Mouse (Mus musculus) heart, adult 9 months (tissue): ENCODE results near the gene Utrn.

ENCODE experiments used
- DNase-seq, 2 experiments: peaks; one replicate each; pipeline ENCODE4 v3.0.0; 2022; ENCODE audit warnings: low spot score in 2 of 2

The Utrn gene

DNA sequence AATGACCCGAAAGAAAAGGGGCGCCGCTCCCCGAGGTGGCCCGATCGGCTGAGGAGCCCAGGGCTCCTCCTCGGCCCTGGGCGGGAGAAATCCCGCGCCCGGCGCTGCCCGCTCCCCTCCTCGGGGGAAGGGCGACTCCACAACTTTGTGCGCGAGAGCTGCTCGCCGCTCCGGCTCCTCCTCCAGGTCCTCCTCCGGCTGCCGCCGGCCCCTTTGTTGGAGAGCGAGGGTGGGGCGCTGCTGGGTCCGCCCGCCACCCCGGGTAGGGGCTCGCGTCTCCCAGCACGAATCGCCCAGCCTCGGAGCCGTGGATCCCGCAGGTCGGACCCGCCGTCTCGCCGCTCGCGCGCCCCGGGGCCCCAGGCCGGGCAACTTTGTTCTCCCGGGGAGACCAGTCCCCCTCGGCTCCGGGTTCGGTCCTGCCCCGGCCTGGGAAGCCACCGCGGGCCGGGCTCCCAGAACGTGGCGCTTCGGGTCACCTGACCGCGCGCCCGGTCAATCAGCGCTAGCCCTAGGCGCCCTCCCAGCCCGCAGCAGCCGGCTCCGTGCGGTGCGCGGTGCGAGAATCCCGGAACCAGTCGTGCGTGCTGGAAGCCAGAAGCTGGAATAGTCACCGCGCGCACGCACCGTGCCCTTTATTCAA is at the start of gene Utrn:
Utrn (minus strand) TSS at position 337 of the 643 bp plus-strand sequence.
- DNase-seq, result peak; percentile 91 to 92

DNA sequence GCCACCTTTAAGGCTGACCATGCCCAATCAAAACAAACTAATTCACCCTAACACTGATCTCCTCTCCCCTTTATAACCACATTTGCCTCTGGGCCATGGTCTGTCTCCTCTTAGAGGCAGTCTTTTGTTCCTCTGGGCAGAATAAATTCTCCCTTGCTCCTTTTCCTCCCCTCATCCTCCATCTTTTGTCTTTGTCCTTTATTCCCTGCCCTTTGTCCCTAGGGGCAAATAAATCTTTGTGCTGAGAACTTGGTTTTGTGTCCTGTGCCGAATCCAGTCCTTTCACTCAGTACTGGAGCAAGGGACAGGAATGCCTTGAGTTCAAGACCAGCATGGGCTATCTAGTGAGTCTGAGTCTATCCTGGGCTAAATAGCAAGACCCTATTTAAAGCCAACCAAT is 48.5 kb upstream of the Utrn start:
- no peak for DNase-seq

DNA sequence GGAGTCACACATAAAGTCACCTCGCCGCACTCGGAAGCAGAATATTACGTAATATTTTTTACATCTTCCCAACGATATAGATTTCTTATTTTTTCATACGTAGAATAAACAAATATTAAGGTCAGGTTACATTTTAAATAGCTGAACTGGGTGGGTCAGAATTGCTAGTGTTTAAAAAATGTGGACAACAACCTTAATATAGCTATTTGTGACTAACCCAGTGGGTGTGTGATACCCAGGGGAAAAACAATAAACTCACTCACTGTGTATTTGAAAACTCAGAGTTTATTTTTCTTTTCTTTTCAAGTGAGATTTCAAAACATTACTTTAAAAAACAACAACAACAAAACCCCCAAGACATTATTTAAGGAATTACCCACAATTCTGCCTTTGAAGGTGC is 47.2 kb upstream of the Utrn start:
- DNase-seq, result no peak

DNA sequence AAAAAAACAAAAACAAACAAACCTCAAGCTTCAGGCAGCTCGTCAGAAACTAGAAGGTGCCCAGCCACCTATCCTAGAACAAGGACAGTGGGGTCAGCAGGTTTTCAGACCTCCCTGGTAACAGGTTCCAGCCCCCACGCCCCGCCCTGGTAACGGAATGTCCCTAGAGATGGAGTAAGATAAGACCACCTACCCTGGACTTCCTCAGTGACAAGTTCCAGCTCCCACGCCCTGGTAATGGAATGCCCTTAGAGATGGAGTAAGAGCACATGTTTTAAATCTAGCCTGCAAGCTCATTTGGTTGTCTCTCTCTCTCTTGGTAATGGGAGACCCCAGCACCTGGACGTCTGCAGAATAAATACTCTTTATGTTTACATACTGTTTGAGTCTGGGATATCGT is 46.7 kb upstream of the Utrn start:
- DNase-seq, result no peak

DNA sequence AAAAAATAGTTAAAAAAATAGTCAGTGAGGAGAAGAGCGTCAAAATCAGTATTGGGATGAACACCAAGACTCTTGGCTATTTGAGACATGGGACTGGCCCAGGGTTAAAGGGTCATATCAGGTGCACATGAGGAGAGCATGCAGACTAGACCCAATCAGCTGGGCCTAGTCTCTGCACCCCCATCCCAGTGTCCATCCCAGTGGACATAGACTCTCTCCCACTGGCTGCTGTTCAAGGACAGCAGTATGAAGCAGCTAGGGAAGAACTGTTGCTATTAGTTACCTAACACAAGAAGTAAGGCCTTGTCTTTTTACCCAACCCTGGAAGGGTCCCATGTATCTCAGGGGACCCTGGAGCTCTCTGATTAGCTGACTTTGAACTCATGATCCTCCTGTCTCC is 45.0 kb upstream of the Utrn start:
- DNase-seq, result no peak

DNA sequence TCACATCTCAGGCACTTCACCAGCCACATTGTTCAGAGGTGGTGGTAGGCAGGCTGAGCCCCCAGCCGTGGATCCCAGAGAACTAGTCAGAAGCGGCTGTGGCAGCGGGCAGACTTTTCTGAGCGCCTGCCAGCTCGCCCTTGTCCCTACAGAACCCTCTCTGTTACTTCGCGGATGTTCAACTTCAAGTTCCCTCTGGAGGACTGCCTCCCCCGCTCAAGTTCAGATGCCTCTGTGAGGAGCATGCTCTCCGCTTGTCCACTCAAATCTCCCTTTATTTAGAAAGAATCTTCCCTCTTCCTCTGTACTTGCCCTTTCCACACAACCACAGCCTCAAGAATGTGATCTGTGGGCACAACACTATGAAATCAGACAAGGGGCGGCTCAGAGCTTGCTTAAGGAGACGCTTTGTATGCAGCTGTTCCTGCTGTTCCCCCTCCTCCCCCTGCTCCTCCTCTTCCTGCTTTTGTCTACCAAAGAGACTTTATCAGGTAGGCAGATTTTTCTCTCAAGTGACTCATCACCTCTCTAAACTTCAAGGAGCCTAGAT is 42.9 kb upstream of the Utrn start:
- DNase-seq, result peak; percentile 23 to 41

DNA sequence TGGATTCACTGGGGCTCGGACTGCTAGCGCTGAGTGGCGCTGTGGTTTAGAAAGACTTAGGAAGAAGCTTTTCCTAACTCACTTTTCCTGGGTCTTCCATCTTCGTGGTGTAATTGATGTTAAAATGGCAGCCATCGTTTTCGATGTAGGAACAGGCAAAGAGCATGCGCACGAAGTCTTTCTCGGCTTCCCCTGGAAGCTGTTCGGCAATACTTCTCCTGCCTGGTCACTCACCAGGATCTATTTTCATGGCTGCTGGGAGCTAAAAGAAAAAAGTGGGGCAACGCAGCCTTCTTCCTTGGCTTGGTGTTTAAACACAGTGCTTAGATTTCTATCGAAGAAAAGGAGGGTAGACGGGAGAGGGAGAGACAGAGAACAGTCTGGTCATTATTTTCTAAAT is 42.3 kb upstream of the Utrn start:
- DNase-seq, result no peak

DNA sequence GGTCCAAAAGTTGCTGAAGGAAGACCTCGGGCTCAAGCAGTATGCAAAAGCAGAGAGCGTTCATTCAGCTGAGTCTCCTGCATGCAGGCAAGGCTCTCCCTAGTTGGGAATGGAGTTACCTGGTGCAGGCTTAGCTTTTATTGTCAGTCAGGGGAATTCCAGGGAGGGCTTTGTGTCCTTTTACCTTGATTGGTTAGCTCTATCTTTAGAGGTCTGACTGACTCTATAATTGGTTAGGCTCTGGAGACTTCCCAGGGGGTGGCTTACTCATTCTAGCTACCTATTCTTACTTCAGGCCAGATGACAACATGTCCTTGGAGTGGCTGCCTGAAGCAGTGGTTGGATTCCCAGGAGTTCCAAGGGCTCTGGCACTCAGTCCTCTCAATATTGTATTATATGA is 40.7 kb upstream of the Utrn start:
- DNase-seq, result no peak

DNA sequence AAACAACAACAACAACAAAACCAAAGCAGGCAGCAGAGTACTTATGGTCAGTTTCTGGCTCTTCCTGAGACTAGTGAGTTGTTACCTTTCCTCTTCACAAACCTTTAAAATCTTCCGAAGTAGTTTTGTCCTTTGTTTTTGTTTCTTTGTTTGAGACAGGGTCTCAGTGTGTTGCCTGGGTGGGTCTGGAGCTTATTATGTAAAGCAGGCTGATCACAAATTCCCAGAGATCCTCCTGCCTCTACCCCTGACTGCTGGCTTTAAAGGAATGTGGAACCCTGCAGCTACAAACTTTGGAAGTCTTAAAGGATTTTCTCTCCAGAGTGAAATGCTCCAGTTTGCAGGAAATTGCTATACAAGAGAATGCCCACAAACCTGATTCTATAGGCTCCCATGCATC is 40.0 kb upstream of the Utrn start:
- no peak for DNase-seq

DNA sequence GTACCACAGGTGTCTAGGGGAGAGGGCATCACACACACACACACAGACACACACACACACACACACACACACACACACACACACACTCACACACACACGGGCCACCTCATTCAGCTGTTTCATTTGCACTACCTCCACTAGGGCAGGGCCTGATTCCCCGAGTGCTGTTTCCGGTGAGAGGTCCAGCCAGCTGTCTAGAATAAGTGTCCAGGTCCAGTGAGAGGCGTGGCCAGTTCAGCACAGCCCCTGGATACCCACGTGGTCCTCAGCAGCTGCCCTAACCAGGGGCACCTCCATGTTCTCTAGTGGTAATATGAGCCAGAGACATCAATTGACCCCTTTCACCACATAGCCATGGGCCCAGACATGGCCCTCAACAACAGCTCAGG is 35.0 kb upstream of the Utrn start:
- DNase-seq, result no peak

DNA sequence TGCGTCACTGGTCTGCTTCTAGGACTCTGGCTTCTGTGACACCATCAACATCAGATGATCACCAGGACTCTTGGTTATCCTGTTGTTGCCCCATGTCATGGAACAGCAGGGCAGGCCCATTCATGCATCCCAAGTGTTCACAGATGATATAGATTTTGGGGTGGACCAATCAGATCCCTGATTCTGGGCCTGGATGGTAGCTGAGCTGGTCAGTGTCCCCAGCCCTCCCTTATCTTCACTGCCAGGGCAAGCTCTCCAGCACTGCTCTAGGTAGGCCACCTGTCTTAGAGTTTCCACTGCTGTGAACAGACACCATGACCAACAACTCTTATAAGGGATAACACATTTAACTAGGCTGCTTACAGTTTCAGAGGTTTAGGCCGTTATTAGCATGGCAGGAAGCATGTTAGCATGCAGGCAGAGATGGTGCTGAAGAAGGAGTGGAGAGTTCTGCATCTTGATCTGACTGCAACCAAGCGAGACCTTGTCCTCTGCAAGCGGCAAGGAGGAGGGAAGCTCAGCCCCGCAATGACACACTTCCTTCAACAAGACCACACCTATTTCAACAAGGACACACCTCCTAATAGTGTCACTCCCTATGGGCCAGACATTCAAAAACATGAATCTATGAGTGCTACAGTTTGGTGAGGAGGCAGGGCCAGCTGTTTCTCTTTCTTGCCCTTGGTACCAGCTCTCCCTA is 34.4 kb upstream of the Utrn start:
- no peak for DNase-seq

DNA sequence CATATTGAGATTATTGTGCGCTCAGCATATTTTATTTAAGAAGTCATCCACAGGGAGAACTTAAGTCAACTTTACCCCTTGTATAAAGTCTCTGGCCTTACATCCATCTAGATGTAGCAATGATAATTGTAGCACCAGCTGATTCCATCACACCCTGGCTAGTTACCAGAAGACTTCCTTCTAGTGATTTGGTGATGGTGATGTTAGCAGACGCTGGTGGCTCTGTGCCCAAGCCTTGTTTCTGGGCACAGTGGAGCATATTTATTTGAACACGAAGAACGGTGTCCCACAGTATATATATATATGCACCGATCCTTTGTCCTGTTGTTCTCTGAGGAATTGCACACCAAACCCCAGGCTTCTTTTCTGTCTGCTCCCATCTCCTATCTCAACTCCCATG is 30.7 kb upstream of the Utrn start:
- no peak for DNase-seq

DNA sequence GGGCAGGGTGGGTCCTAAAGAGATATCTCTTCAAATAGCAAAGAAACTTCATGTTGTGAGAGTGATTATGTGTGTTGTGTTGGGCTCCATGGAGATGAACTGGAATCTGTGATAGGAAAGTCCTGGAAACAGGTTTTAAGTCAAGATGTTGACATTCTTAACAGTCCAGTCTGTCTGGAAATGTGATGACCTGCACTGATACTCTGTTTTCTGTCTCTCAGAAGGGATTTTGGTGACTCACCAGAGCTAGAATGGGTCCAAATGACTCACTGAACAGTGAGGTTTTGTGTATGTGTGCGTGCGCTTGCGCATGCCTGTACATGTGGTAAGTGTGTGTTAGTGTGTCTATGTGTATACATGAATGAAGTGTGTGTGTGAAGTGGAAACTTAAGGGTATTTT is 24.2 kb upstream of the Utrn start:
- DNase-seq, result no peak

DNA sequence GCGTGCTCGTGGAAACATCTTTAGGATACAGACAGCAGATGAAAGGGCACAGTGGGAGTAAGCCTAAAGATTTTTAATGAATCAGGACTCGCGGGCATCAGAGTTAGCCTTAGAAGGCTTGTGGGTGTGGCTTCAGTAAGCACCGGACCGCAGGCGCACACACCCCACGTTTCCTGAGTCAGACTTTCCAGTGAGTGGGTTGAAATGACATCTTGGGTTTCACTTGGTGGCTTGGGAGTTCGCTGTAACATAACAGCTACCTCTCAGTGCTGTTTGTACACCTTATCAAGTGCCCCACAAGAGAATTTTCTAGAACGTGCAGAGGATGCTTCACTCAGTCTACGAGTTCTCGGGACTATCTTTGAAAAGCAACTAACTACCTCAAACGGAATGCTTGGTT is 19.2 kb upstream of the Utrn start:
- DNase-seq, result peak; percentile 11 to 24

DNA sequence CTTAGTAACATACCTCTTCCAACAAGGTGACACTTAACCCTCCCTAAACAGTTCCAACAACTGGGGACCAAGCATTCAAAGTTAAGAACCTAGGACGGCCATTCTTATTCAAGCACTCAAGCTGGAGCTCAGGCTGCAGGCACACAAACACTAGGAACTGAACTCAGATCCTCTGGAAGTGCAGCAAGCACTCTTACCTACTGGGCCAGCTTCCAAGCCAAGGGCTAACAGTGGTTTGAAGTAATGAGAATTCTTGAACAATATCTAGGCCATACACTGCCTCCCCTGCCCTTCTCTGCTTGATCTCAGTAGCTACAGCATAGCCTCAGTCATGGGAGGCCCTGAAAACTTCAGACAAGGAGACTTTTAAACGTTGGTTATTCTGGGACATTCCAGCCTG is 18.6 kb upstream of the Utrn start:
- DNase-seq, result no peak

DNA sequence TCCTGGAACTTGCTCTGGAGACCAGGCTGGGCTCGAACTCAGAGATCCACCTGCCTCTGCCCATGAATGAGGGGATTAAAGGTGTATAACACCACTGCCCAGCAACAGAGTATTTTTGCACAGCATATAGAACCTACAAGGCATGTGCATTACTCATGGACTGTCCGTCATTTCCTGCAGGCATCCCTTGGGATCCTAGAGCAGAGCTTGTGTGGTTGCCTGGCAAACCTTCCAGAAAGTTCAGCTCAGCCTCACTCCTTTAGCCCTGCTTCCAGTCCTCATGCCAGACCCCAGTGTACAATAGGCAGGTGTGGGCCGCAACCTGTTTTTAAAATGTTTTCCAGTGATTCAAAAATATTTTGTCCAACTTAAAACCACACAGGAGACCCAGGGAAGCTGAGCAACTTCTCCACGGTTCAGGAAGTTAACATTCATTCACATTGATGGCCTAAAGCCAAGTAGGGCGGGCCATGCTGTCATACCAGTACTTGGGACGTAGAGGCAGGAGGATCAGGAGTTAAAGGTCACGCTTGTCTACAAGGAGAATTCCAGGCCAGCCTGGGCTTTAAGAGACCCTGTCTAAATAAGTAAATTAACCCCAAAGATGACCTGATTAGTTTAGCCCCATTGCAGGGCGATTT is 15.3 kb upstream of the Utrn start:
- DNase-seq, result no peak

DNA sequence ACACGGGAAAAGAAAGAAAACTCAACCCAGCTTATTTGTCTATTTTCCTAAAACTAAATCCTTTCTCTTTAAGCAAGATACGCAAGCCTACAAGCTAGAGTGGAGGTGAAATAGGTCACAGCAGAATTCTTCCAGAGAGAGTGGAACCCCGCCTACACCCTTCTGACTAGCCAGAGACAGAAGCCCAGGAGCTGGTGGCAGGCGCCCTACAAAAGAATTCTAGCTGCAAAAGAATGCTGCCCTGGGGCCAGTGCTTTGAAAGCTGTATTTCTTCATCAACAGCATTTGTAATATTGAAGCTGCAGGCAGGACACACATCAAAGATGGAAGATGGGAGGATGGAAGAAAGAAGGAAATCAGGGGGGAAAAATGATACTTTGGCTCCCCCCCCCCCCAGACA is 12.7 kb upstream of the Utrn start:
- no peak for DNase-seq

DNA sequence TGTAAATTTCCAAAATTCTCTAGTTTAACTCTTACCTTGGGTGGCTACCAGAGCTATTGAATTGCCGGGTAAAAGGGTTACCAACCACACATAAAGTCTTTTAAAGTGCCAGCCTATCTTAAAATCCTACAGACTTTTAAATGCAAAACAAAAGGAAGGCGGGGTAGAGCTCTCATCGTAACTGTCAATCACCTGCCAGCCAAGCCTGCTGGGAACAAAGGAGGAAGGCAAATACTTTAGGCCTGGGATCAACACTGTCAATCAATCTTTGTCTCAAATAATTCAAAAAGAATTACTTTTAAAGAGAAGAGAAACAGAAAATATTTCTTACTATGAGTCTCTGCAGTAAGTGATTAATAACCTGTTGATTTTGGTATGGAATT is 10.1 kb upstream of the Utrn start:
- DNase-seq, result no peak

DNA sequence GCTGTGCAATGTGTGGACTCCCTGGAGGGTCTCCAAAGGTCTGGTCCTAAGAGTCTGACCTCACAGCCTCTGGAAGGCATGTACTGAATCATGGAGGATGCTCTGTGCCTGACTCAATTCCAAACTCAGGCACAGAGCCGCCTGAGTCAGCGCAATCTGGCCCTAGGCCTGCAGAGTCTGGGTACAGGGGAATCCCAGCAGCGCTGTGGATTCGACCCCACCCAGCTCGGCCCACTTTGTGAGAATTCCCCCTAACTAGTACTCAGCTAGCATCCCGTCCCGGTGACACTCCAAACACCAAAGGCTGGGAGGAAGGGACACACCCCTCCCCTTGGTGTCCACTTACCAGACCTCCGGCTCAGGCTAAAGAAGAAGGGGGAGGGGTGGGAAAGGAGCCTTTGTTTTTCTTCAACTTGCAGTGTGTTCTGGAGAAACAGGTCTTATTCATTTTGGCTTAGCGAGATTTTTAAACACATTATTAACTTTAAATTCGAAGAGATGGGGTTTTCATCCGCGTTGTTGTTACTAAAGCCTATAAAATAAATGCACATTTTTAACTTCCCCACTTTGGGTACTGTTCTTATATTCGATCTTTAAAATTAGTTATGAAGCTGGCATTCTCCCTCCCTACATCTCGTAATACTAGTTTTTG is 9.6 kb upstream of the Utrn start:
- peak; percentile 49 to 54 for DNase-seq

DNA sequence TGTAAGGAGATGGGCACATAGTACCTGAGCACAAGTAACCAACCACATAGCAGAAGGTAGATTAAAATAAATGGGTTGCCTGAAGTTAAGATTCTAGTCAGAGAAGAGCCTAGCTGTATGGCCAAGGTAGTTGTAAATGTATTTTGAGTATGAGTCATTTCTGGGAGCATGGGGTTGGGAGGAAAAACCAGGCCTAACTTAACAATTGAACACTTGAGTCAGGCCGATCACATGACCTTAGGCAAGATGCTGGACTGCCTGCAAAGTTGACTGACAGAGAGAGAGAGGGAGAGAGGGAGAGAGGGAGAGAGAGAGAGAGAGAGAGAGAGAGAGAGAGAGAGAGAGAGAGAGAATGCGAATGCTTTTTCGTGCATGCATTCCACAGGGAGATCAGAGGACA is 7.3 kb upstream of the Utrn start:
- no peak for DNase-seq

DNA sequence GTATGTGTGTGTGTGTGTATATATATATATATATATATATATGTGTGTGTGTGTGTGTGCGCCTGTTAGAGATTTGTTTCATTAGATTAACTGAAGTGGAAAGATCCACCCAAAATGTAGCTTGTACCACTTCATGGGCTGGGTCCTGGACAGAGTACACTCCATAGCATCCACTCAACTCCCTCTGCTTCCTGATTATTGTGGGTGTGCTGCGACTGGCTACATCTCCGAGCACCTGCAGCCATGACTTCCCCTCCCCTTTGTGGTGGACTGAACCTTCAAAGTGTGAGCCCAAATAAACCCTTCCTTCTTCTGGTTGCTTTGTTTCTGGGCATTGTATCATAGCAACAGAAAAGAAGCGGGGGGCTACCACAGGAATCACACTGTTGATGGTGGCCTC is 6.2 kb upstream of the Utrn start:
- DNase-seq, result no peak

DNA sequence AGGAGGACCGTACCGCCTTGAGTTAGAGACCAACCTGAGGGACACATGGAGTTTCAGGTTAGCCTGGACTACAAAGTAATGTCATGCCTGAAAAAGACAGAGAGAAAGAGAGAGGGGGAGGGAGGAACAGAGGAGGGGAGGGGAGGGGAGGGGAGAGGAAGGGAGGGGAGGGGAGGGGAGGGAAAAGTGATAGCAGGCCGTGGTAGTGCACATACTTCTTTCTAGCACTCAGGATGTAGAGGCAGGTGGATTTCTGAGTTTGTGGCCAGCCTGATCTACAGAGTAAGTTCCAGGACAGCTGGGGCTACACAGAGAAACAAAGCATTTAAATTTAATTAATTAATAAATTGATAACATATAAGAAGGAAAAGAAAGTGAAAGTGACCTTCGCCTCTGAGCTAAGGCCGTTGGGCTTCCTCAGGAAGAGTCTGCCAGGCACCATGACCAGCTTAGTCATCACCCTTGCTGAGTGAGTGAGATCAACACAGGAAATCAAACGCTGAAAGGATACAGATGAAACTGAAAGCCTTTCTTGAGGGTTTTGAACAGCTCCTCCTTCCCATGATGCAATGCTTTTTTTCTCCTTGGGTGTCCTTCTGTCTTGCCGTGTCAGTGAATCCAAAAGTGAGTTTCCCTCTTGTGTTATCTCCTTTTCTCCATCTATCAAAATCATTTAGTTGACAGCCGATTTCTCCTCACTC is 5.6 kb upstream of the Utrn start:
- DNase-seq, result peak; percentile 40 to 41
